In genomic region chr19:38820186-38820804, GRCm38 (mm10) we compare ENCODE assay signal across 14 mouse cellular contexts. TPM values are rescaled to one million over a fixed set of nuclear protein-coding genes. Genes with fewer than 3 reads are reported as not detected.
DNase-seq lines count a peak whose midpoint lies in the region; ATAC-seq and TF ChIP-seq lines count a peak whose summit lies in the region.
"Had no signal": no experiment of that assay in that cellular context is flagged by ENCODE, and none has a peak within 500 bp of the region (broad histone marks: within the 10 kb centered on the region; RNA-seq: fewer than 3 reads in every experiment).

No protein-coding gene starts in this region.

- H3K27ac ChIP-seq in MEL (ENCODE audit: control insufficient read depth, low read depth, low read length): peak overlapping the region; percentile 40
- H3K27ac ChIP-seq in liver, embryonic 14.5 days: peak overlapping the region; percentile 98
- no peak overlapping the region for H3K27ac ChIP-seq in left cerebral cortex, adult 2 months
- H3K27ac ChIP-seq: lung, embryonic 15.5 days had no signal

- H3K4me2 ChIP-seq in liver, embryonic 14.5 days (ENCODE audit: low read depth): peak overlapping the region; percentile 96

- H3K9me3 ChIP-seq in MEL (replicated peaks; ENCODE audit: insufficient read depth, low read length): no peaks in the 10 kb centered on the region
- no peaks in the 10 kb centered on the region for H3K9me3 ChIP-seq in liver, embryonic 14.5 days (ENCODE audit: control insufficient read depth, low read length)
- H3K9me3 ChIP-seq: lung, embryonic 15.5 days; neural tube, embryonic 13.5 days had no signal

- peaks cover 17% of the 10 kb centered on the region for H3K79me2 ChIP-seq in MEL (ENCODE audit: control insufficient read depth, insufficient read depth, low read length, poor library complexity)

- ATAC-seq in common myeloid progenitor, adult 5-6 weeks (replicated peaks; ENCODE audit: low read depth, poor library complexity, severe bottlenecking): 0 out of 2 replicates have a peak, but pooled peaks have one; percentile 29
- ATAC-seq in liver, embryonic 14.5 days (ENCODE audit: insufficient read depth): peak; percentile 90

- 13% methylated on average over 4 of the region's 4 CpGs for WGBS in liver, embryonic 14.5 days (ENCODE audit: insufficient replicate concordance)

- H3K4me3 ChIP-seq in MEL (ENCODE audit: control insufficient read depth in 1 of 2, insufficient read depth in 1 of 2, low read depth in 2 of 2, low read length in 2 of 2): peak overlapping the region in 1 of 2 experiments; percentile 76; a peak in 2 of 4 replicates
- H3K4me3 ChIP-seq in liver, embryonic 14.5 days (ENCODE audit: insufficient read depth in 1 of 2, low read depth in 2 of 2, low read length in 2 of 2): peak overlapping the region; percentile 13 to 91
- no peak overlapping the region for H3K4me3 ChIP-seq in left cerebral cortex, adult 2 months

- intact Hi-C loops in heart, postnatal 36 days (cut with DNase I): loop anchor here (1.0 kb wide), 1 partner anchor 16 kb away; the partner anchor contains the start of gene Tbc1d12
- intact Hi-C loops in left cerebral cortex, adult 2 months (cut with DNase I): no loop called here

- TF ChIP-seq RAD21 in MEL (IDR thresholded peaks at IDR 0.05; ENCODE audit: low read depth, low read length): no peak

- peaks cover 0 to 20% of the 10 kb centered on the region in 2 experiments; a peak in 3 of 4 replicates for H3K36me3 ChIP-seq in MEL (ENCODE audit: control insufficient read depth in 1 of 2, insufficient read depth in 2 of 2, low read length in 2 of 2)
- H3K36me3 ChIP-seq in liver, embryonic 14.5 days (replicated peaks; ENCODE audit: control insufficient read depth, insufficient read depth, low read depth): peaks cover 3% of the 10 kb centered on the region; the same call in 1 of the 2 replicates

- TF ChIP-seq CTCF in MEL (IDR thresholded peaks at IDR 0.05 in 2 of 3, conservative IDR thresholded peaks at IDR 0.05 in 1 of 3; ENCODE audit: control insufficient read depth in 1 of 3, insufficient read depth in 1 of 3, low read depth in 2 of 3, low read length in 3 of 3, poor library complexity in 1 of 3, severe bottlenecking in 1 of 3): no peak
- no peak for TF ChIP-seq CTCF in liver, embryonic 14.5 days (IDR thresholded peaks at IDR 0.05; ENCODE audit: low read depth)
- TF ChIP-seq CTCF in left cerebral cortex, adult 2 months (IDR thresholded peaks at IDR 0.05): no peak

- no peak overlapping the region for H3K9ac ChIP-seq in MEL (ENCODE audit: control insufficient read depth, low read depth, low read length, poor library complexity, severe bottlenecking)
- peak overlapping the region; percentile 91 for H3K9ac ChIP-seq in liver, embryonic 14.5 days (replicated peaks)

- peaks cover 0 to 3% of the 10 kb centered on the region in 2 experiments; a peak in 2 of 4 replicates for H3K27me3 ChIP-seq in MEL (ENCODE audit: control insufficient read depth in 1 of 2, insufficient read depth in 2 of 2, low read length in 2 of 2)
- no peaks in the 10 kb centered on the region for H3K27me3 ChIP-seq in liver, embryonic 14.5 days (ENCODE audit: control insufficient read depth, insufficient read depth, low read length)
- H3K27me3 ChIP-seq: lung, embryonic 15.5 days; neural tube, embryonic 13.5 days had no signal

- peak; percentile 3 to 22 for DNase-seq in heart, adult 9 months (ENCODE audit: low spot score in 2 of 2)
- DNase-seq in heart, postnatal 36 days: no peak
- DNase-seq in MEL (ENCODE audit: low read depth, low spot score): peak; percentile 86
- DNase-seq in liver, embryonic 14.5 days (ENCODE audit: low read depth in 3 of 3, low spot score in 3 of 3): peak; percentile 85 to 90 (median 87)
- DNase-seq in adrenal gland, adult 8-10 months: no peak
- no peak for DNase-seq in thymus, postnatal 25 days
- DNase-seq in left cerebral cortex, adult 2 months (ENCODE audit: extremely low spot score in 1 of 2, low spot score in 2 of 2): no peak
- DNase-seq: cerebellum, postnatal 10 days; kidney, postnatal 25 days; midbrain, embryonic 14.5 days; retina, postnatal 1 day had no signal

- TF ChIP-seq EP300 in MEL (IDR thresholded peaks at IDR 0.05; ENCODE audit: low read depth in 1 of 2, low read length in 2 of 2): peak; percentile 88 to 89
- TF ChIP-seq EP300 in liver, embryonic 14.5 days (IDR thresholded peaks at IDR 0.05; ENCODE audit: low read depth): peak; percentile 93

- peaks cover 0 to 10% of the 10 kb centered on the region in 2 experiments; a peak in 3 of 4 replicates for H3K4me1 ChIP-seq in MEL (ENCODE audit: control insufficient read depth in 1 of 2, insufficient read depth in 2 of 2, low read length in 2 of 2)
- H3K4me1 ChIP-seq in liver, embryonic 14.5 days (replicated peaks; ENCODE audit: control insufficient read depth in 2 of 2, insufficient read depth in 2 of 2, low read length in 1 of 2): peaks cover 18 to 26% of the 10 kb centered on the region in 2 experiments

- no peak for TF ChIP-seq POLR2A in MEL (IDR thresholded peaks at IDR 0.05; ENCODE audit: control insufficient read depth in 1 of 2, insufficient read depth in 1 of 2, low read depth in 1 of 2, low read length in 2 of 2, poor library complexity in 1 of 2)

TF ChIP-seq in MEL, 35 proteins besides CTCF, POLR2A, EP300 and RAD21:
- TF ChIP-seq ETS1 (IDR thresholded peaks at IDR 0.05; ENCODE audit: low read depth, low read length): peak; percentile 54; the same call in 1 of the 2 replicates
- TF ChIP-seq TCF12 (IDR thresholded peaks at IDR 0.05; ENCODE audit: low read depth, low read length): peak; percentile 94
- TF ChIP-seq TAL1 (IDR thresholded peaks at IDR 0.05; ENCODE audit: low read length): peak; percentile 88
- peak; percentile 41; the same call in 1 of the 2 replicates for TF ChIP-seq SIN3A (IDR thresholded peaks at IDR 0.05; ENCODE audit: low read length)
- no peak for TF ChIP-seq ZKSCAN1 (IDR thresholded peaks at IDR 0.05; ENCODE audit: low read depth, low read length)
- TF ChIP-seq RCOR1 (IDR thresholded peaks at IDR 0.05; ENCODE audit: low read depth, low read length): peak; percentile 27; the same call in 1 of the 2 replicates
- peak; percentile 83; the same call in 1 of the 2 replicates for TF ChIP-seq MEF2A (IDR thresholded peaks at IDR 0.05; ENCODE audit: extremely low read depth, insufficient replicate concordance, low read depth, low read length, poor library complexity, severe bottlenecking)
- no peak for TF ChIP-seq ZMIZ1 (IDR thresholded peaks at IDR 0.05; ENCODE audit: low read depth, low read length)
- no peak for TF ChIP-seq MAFK (IDR thresholded peaks at IDR 0.05; ENCODE audit: borderline replicate concordance, low read depth, low read length)
- TF ChIP-seq GATA1 (IDR thresholded peaks at IDR 0.05; ENCODE audit: low read depth, low read length): peak; percentile 95

RNA-seq across cellular contexts. Expression of gene Noc3l, which starts 1.3 kb away (rescaled TPM):
- 1 to 10 TPM; 6.0 to 6.3 TPM for total RNA-seq in heart, postnatal 36 days (2021)
- 17.2 and 20.0 TPM in 2 replicates for total RNA-seq in MEL (2012; rRNA removed)
- polyA plus RNA-seq in MEL (2012; ENCODE audit: insufficient read depth in 1 of 2, insufficient read length in 2 of 2, low read depth in 1 of 2, low replicate concordance in 2 of 2, missing spikeins in 1 of 2): 10 to 100 TPM in 1 of 2 experiments, not detected in 1; 20.3 TPM
- total RNA-seq in common myeloid progenitor, adult 5-6 weeks (2017): 47.9 and 48.9 TPM in 2 replicates
- polyA plus RNA-seq in liver, embryonic 14.5 days (2012; rRNA removed): 3.3 and 5.1 TPM in 2 replicates
- 3.5 and 4.0 TPM in 2 replicates for polyA plus RNA-seq in liver, embryonic 14.5 days (2014; fragmentation: Nextera tagmentation; extraction: Ambion mirVana)
- 10 to 100 TPM; 15.2 to 20.5 (median 16.4) TPM for total RNA-seq in adrenal gland, adult 8-10 months (2022)
- total RNA-seq in left cerebral cortex, adult 2 months (2021): 10 to 100 TPM; 13.4 to 14.6 TPM

RNA-seq across cellular contexts. Expression of gene Tbc1d12, which starts 16.1 kb away (rescaled TPM):
- total RNA-seq in heart, postnatal 36 days (2021): 1 to 10 TPM; 6.4 to 6.9 TPM
- total RNA-seq in MEL (2012; rRNA removed): 2.9 TPM in 2 replicates
- polyA plus RNA-seq in MEL (2012; ENCODE audit: insufficient read depth in 1 of 2, insufficient read length in 2 of 2, low read depth in 1 of 2, low replicate concordance in 2 of 2, missing spikeins in 1 of 2): 1 to 10 TPM in 1 of 2 experiments, not detected in 1; 2.5 TPM
- total RNA-seq in common myeloid progenitor, adult 5-6 weeks (2017): 4.4 and 4.6 TPM in 2 replicates
- polyA plus RNA-seq in liver, embryonic 14.5 days (2012; rRNA removed): 1.4 and 1.9 TPM in 2 replicates
- 1.5 and 2.0 TPM in 2 replicates for polyA plus RNA-seq in liver, embryonic 14.5 days (2014; fragmentation: Nextera tagmentation; extraction: Ambion mirVana)
- 10 to 100 TPM in 3 of 4 experiments, 1 to 10 TPM in 1; 9.0 to 12.1 (median 11.8) TPM for total RNA-seq in adrenal gland, adult 8-10 months (2022)
- total RNA-seq in left cerebral cortex, adult 2 months (2021): 10 to 100 TPM; 11.6 to 13.3 TPM

Comparison
In these comparisons a context has a peak if more than half of its experiments do, and no peak if none do; other contexts are left out.
1. DNase-seq: peak in heart, adult 9 months (2 of 2), MEL (single experiment) and liver, embryonic 14.5 days (3 of 3); none in heart, postnatal 36 days (0 of 2), adrenal gland, adult 8-10 months (single experiment), thymus, postnatal 25 days (single experiment) and left cerebral cortex, adult 2 months (0 of 2).